Mouse (Mus musculus) liver, embryonic 14.5 days (tissue): ENCODE results near the gene Ppp1r16b.

ENCODE experiments used
- CTCF ChIP-seq: IDR thresholded peaks from 2 replicates; pipeline ENCODE4 v1.5.1; 2016; ENCODE audit warnings: antibody characterized with exemption, low read depth, control low read depth
- EP300 ChIP-seq: IDR thresholded peaks from 2 replicates; pipeline ENCODE4 v1.6.1; 2016; ENCODE audit warnings: antibody characterized with exemption, low read depth

- TF ChIP-seq CTCF (no peak), EP300 (no peak)
Observed at GRCm38 (mm10) chr2:158687804-158688241, 22.6 kb downstream of the Ppp1r16b start.
